Mouse (Mus musculus) liver, embryonic 14.5 days (tissue): ENCODE measurements at regions not wholly inside any gene's neighbourhood (a gene's known extent, or its start where the extent isn't known, plus 50 kb on each side); places are given as distances from the start of the nearest gene placed in this dataset.

Experiments used
- CTCF ChIP-seq: IDR thresholded peaks from 2 replicates; pipeline ENCODE4 v1.5.1; 2016; ENCODE audit warnings: antibody characterized with exemption, low read depth, control low read depth
- EP300 ChIP-seq: IDR thresholded peaks from 2 replicates; pipeline ENCODE4 v1.6.1; 2016; ENCODE audit warnings: antibody characterized with exemption, low read depth

GRCm38 (mm10) chr3:149349731-149350130 is 359.4 kb upstream of the Adgrl2 start:
- TF ChIP-seq CTCF (no peak), EP300 (no peak)
